Mouse (Mus musculus): ENCODE measurements around the gene Hbb-bs. TPM values are rescaled to one million over a fixed set of nuclear protein-coding genes. Genes with fewer than 3 reads are reported as not detected.
A peak's percentile ranks its signal among the peaks of the same experiment; 100 is the strongest.
"Not testable (repeated sequence)": the region's sequence is repeated elsewhere in the genome, so short reads cannot be mapped to it uniquely, and the experiment has no call there.

Hbb-bs gene
- polyA plus RNA-seq, 1 experiment from 2014 or later: 8,703 TPM

GRCm38 (mm10) chr7:103840268-103840667, 12.4 kb upstream of the Hbb-bs start, which contains the start of gene Hbb-bh2:
Hbb-bh2 (minus strand) TSS chr7:103840520.
- Histone ChIP-seq H3K36me3 (no peaks in the 10 kb centered on the region), H3K27me3 (no peaks in the 10 kb centered on the region), H3K4me2 (no peak within 1 kb of the TSS), H3K9ac (no peak within 1 kb of the TSS), H3K27ac (no peak within 1 kb of the TSS), H3K9me3 (replicated peaks) (no peaks in the 10 kb centered on the region), H3K4me1 (no peaks in the 10 kb centered on the region), H3K4me3 (replicated peaks) (no peak within 1 kb of the TSS)
- 77% methylated on average over 3 of the region's 3 CpGs for WGBS
- no peak for ATAC-seq (replicated peaks; ENCODE audit: low FRiP score)

GRCm38 (mm10) chr7:103827139-103827538, 757 bp downstream of the Hbb-bs start:
- H3K27me3 ChIP-seq; ATAC-seq (replicated peaks; ENCODE audit: low FRiP score): not testable (repeated sequence)
- WGBS: no CpG with 5 or more reads among the region's 2 CpGs

GRCm38 (mm10) chr7:103826255-103826887, 1.5 kb downstream of the Hbb-bs start:
- ATAC-seq (replicated peaks; ENCODE audit: low FRiP score): peak; percentile 66
- Histone ChIP-seq H3K9ac (no peak overlapping the region), H3K4me3 (replicated peaks) (no peak overlapping the region), H3K9me3 (replicated peaks) (no peaks in the 10 kb centered on the region), H3K4me2 (no peak overlapping the region), H3K4me1 (no peaks in the 10 kb centered on the region), H3K27me3 (no peaks in the 10 kb centered on the region), H3K27ac (no peak overlapping the region), H3K36me3 (no peaks in the 10 kb centered on the region)
- WGBS: 58% methylated on average over 3 of the region's 3 CpGs

More at GRCm38 (mm10) chr7:103827139-103827538, 757 bp downstream of the Hbb-bs start:
- not testable (repeated sequence) for H3K4me2 ChIP-seq; H3K4me3 ChIP-seq (replicated peaks); H3K36me3 ChIP-seq; H3K27ac ChIP-seq; H3K9me3 ChIP-seq (replicated peaks); H3K9ac ChIP-seq; H3K4me1 ChIP-seq

- no peak overlapping the region for H3K27ac ChIP-seq
- WGBS: 88% methylated on average over 3 of the region's 3 CpGs
- no peaks in the 10 kb centered on the region for H3K36me3 ChIP-seq
- H3K27me3 ChIP-seq: no peaks in the 10 kb centered on the region
- H3K4me1 ChIP-seq: no peaks in the 10 kb centered on the region
- H3K4me3 ChIP-seq (replicated peaks): no peak overlapping the region
- peak; percentile 82; the same call in 1 of the 2 replicates for ATAC-seq (replicated peaks; ENCODE audit: low FRiP score)
- H3K9ac ChIP-seq: no peak overlapping the region
- H3K9me3 ChIP-seq (replicated peaks): no peaks in the 10 kb centered on the region
- H3K4me2 ChIP-seq: no peak overlapping the region
Observed at GRCm38 (mm10) chr7:103825536-103826254, 2.2 kb downstream of the Hbb-bs start.

- H3K27ac ChIP-seq: no peak overlapping the region
- no peaks in the 10 kb centered on the region for H3K27me3 ChIP-seq
- no peak overlapping the region for H3K4me3 ChIP-seq (replicated peaks)
- WGBS: 89% methylated on average over 2 of the region's 2 CpGs
- H3K4me1 ChIP-seq: no peaks in the 10 kb centered on the region
- H3K4me2 ChIP-seq: no peak overlapping the region
- H3K36me3 ChIP-seq: no peaks in the 10 kb centered on the region
- ATAC-seq (replicated peaks; ENCODE audit: low FRiP score): no peak
- no peaks in the 10 kb centered on the region for H3K9me3 ChIP-seq (replicated peaks)
- H3K9ac ChIP-seq: no peak overlapping the region
Observed at GRCm38 (mm10) chr7:103824597-103824996, 3.3 kb downstream of the Hbb-bs start.

GRCm38 (mm10) chr7:103815085-103815484, 12.8 kb downstream of the Hbb-bs start:
- H3K27ac ChIP-seq; H3K4me3 ChIP-seq (replicated peaks); ATAC-seq (replicated peaks; ENCODE audit: low FRiP score); H3K9me3 ChIP-seq (replicated peaks); H3K4me1 ChIP-seq; H3K9ac ChIP-seq; H3K27me3 ChIP-seq; H3K4me2 ChIP-seq; H3K36me3 ChIP-seq: not testable (repeated sequence)
- 67% methylated on average over 1 of the region's 2 CpGs for WGBS

GRCm38 (mm10) chr7:103813766-103814165, 14.1 kb downstream of the Hbb-bs start, which contains the start of gene Hbb-bt:
Hbb-bt (minus strand) TSS chr7:103813996.
- Histone ChIP-seq H3K36me3 (no peaks in the 10 kb centered on the region), H3K27ac (no peak within 1 kb of the TSS), H3K9me3 (replicated peaks) (no peaks in the 10 kb centered on the region), H3K9ac (no peak within 1 kb of the TSS), H3K4me2 (no peak within 1 kb of the TSS), H3K4me1 (no peaks in the 10 kb centered on the region), H3K4me3 (replicated peaks) (no peak within 1 kb of the TSS), H3K27me3 (no peaks in the 10 kb centered on the region)
- 88% methylated on average over 3 of the region's 3 CpGs for WGBS
- ATAC-seq (replicated peaks; ENCODE audit: low FRiP score): peak; percentile 88

GRCm38 (mm10) chr7:103813152-103813551, 14.7 kb downstream of the Hbb-bs start:
- H3K36me3 ChIP-seq; H3K27me3 ChIP-seq; H3K9me3 ChIP-seq (replicated peaks); ATAC-seq (replicated peaks; ENCODE audit: low FRiP score); H3K4me2 ChIP-seq; H3K27ac ChIP-seq; H3K9ac ChIP-seq; H3K4me1 ChIP-seq; H3K4me3 ChIP-seq (replicated peaks): not testable (repeated sequence)
- no CpG with 5 or more reads among the region's 3 CpGs for WGBS

GRCm38 (mm10) chr7:103812174-103812573, 15.7 kb downstream of the Hbb-bs start:
- no peak overlapping the region for H3K4me2 ChIP-seq
- ATAC-seq (replicated peaks; ENCODE audit: low FRiP score): no peak
- no peak overlapping the region for H3K9ac ChIP-seq
- no peak overlapping the region for H3K4me3 ChIP-seq (replicated peaks)
- no peaks in the 10 kb centered on the region for H3K9me3 ChIP-seq (replicated peaks)
- no peaks in the 10 kb centered on the region for H3K4me1 ChIP-seq
- no peak overlapping the region for H3K27ac ChIP-seq
- no peaks in the 10 kb centered on the region for H3K36me3 ChIP-seq
- no peaks in the 10 kb centered on the region for H3K27me3 ChIP-seq
- 51% methylated on average over 1 of the region's 1 CpGs for WGBS

- H3K36me3 ChIP-seq: no peaks in the 10 kb centered on the region
- H3K4me1 ChIP-seq: no peaks in the 10 kb centered on the region
- 80% methylated on average over 1 of the region's 1 CpGs for WGBS
- no peak overlapping the region for H3K4me3 ChIP-seq (replicated peaks)
- ATAC-seq (replicated peaks; ENCODE audit: low FRiP score): peak; percentile 33; the same call in 1 of the 2 replicates
- H3K9me3 ChIP-seq (replicated peaks): no peaks in the 10 kb centered on the region
- no peak overlapping the region for H3K4me2 ChIP-seq
- H3K9ac ChIP-seq: no peak overlapping the region
- no peaks in the 10 kb centered on the region for H3K27me3 ChIP-seq
- H3K27ac ChIP-seq: no peak overlapping the region
Observed at GRCm38 (mm10) chr7:103811223-103811845, 16.6 kb downstream of the Hbb-bs start.

GRCm38 (mm10) chr7:103810746-103811145, 17.1 kb downstream of the Hbb-bs start:
- no peak overlapping the region for H3K9ac ChIP-seq
- whole genome bisulfite sequencing: 86% methylated on average over 3 of the region's 3 CpGs
- no peaks in the 10 kb centered on the region for H3K4me1 ChIP-seq

GRCm38 (mm10) chr7:103810296-103810695, 17.6 kb downstream of the Hbb-bs start:
- ATAC-seq (replicated peaks; ENCODE audit: low FRiP score): no peak
- Histone ChIP-seq H3K27me3 (no peaks in the 10 kb centered on the region), H3K9me3 (replicated peaks) (no peaks in the 10 kb centered on the region), H3K27ac (no peak overlapping the region), H3K4me3 (replicated peaks) (no peak overlapping the region), H3K9ac (no peak overlapping the region), H3K4me2 (no peak overlapping the region), H3K36me3 (no peaks in the 10 kb centered on the region), H3K4me1 (no peaks in the 10 kb centered on the region)
- 81% methylated on average over 1 of the region's 1 CpGs for WGBS

More at GRCm38 (mm10) chr7:103810746-103811145, 17.1 kb downstream of the Hbb-bs start:
- H3K9me3 ChIP-seq (replicated peaks): no peaks in the 10 kb centered on the region
- no peaks in the 10 kb centered on the region for H3K36me3 ChIP-seq
- H3K27me3 ChIP-seq: no peaks in the 10 kb centered on the region
- H3K4me3 ChIP-seq (replicated peaks): no peak overlapping the region
- H3K4me2 ChIP-seq: no peak overlapping the region
- no peak for ATAC-seq (replicated peaks; ENCODE audit: low FRiP score)
- no peak overlapping the region for H3K27ac ChIP-seq

Data from kidney, embryonic 15.5 days (tissue).